Comparison of ENCODE assay signal across 9 mouse cellular contexts in genomic region chr15:80876231-80876630, GRCm38 (mm10).
DNase-seq lines count a peak whose midpoint lies in the region; ATAC-seq lines count a peak whose summit lies in the region.
"Had no signal": no experiment of that assay in that cellular context is flagged by ENCODE, and none has a peak within 500 bp of the region (broad histone marks: within the 10 kb centered on the region; RNA-seq: fewer than 3 reads in every experiment).

No protein-coding gene starts in this region.

- H3K9me3 ChIP-seq in kidney, embryonic 15.5 days (replicated peaks) = no peaks in the 10 kb centered on the region
- H3K9me3 ChIP-seq in midbrain, embryonic 15.5 days = no peaks in the 10 kb centered on the region
- no peaks in the 10 kb centered on the region for H3K9me3 ChIP-seq in hindbrain, embryonic 13.5 days

- no peak overlapping the region for H3K4me3 ChIP-seq in kidney, embryonic 15.5 days (replicated peaks)
- H3K4me3 ChIP-seq in midbrain, embryonic 15.5 days = no peak overlapping the region
- H3K4me3 ChIP-seq in hindbrain, embryonic 13.5 days = no peak overlapping the region

- no peaks in the 10 kb centered on the region for H3K4me1 ChIP-seq in kidney, embryonic 15.5 days
- H3K4me1 ChIP-seq in midbrain, embryonic 15.5 days = no peaks in the 10 kb centered on the region
- H3K4me1 ChIP-seq in hindbrain, embryonic 13.5 days (replicated peaks) = no peaks in the 10 kb centered on the region

- WGBS in kidney, embryonic 15.5 days = 92% methylated on average over 21 of the region's 21 CpGs
- WGBS in midbrain, embryonic 15.5 days = 81% methylated on average over 21 of the region's 21 CpGs
- 84% methylated on average over 21 of the region's 21 CpGs for WGBS in hindbrain, embryonic 13.5 days

- H3K9ac ChIP-seq in kidney, embryonic 15.5 days = no peak overlapping the region
- no peak overlapping the region for H3K9ac ChIP-seq in midbrain, embryonic 15.5 days
- H3K9ac ChIP-seq in hindbrain, embryonic 13.5 days = no peak overlapping the region

- DNase-seq in kidney, adult 8-10 months = peak; percentile 12 to 19
- peak; percentile 49 for DNase-seq in adrenal gland, postnatal 25 days
- DNase-seq in cerebellum, postnatal 36 days = peak; percentile 70 to 73
- DNase-seq in left cerebral cortex, postnatal 10 days (ENCODE audit: extremely low spot score in 1 of 2, low spot score in 2 of 2) = peak; percentile 19 to 60
- DNase-seq: thymus, postnatal 14 days had no signal

- intact Hi-C loops in left cerebral cortex, postnatal 10 days (cut with DNase I) = loop anchor here (10.0 kb wide), 1 partner anchor 161 kb away; the partner anchor contains the start of gene Tnrc6b

- H3K27me3 ChIP-seq in kidney, embryonic 15.5 days = no peaks in the 10 kb centered on the region
- H3K27me3 ChIP-seq in midbrain, embryonic 15.5 days (replicated peaks) = no peaks in the 10 kb centered on the region
- no peaks in the 10 kb centered on the region for H3K27me3 ChIP-seq in hindbrain, embryonic 13.5 days

- H3K27ac ChIP-seq in kidney, embryonic 15.5 days = no peak overlapping the region
- no peak overlapping the region for H3K27ac ChIP-seq in midbrain, embryonic 15.5 days
- no peak overlapping the region for H3K27ac ChIP-seq in hindbrain, embryonic 13.5 days

- no peak for ATAC-seq in kidney, embryonic 15.5 days (replicated peaks; ENCODE audit: low FRiP score)
- no peak for ATAC-seq in activated CD4-positive, CD25-positive, alpha-beta regulatory T cell, adult 4 months
- ATAC-seq in midbrain, embryonic 15.5 days (replicated peaks) = no peak
- no peak for ATAC-seq in hindbrain, embryonic 13.5 days (ENCODE audit: low FRiP score)

- no peak overlapping the region for H3K4me2 ChIP-seq in kidney, embryonic 15.5 days
- H3K4me2 ChIP-seq in midbrain, embryonic 15.5 days = no peak overlapping the region
- no peak overlapping the region for H3K4me2 ChIP-seq in hindbrain, embryonic 13.5 days

- H3K36me3 ChIP-seq in kidney, embryonic 15.5 days = peaks cover 65% of the 10 kb centered on the region
- H3K36me3 ChIP-seq in midbrain, embryonic 15.5 days (replicated peaks) = peaks cover 28% of the 10 kb centered on the region
- peaks cover 46% of the 10 kb centered on the region for H3K36me3 ChIP-seq in hindbrain, embryonic 13.5 days

Comparison
In these comparisons a context has a peak if more than half of its experiments do, and no peak if none do; other contexts are left out.
1. DNase-seq: peak in every context shown above with its lines; median percentile 72 in cerebellum, postnatal 36 days; 49 in adrenal gland, postnatal 25 days; 40 in left cerebral cortex, postnatal 10 days; 16 in kidney, adult 8-10 months.